Mouse (Mus musculus) 3134 (cell line): ENCODE measurements around the gene Grk6.
A peak's percentile ranks its signal among the peaks of the same experiment; 100 is the strongest.
"Not testable (repeated sequence)": the region's sequence is repeated elsewhere in the genome, so short reads cannot be mapped to it uniquely, and the experiment has no call there.

ENCODE experiments used
- DNase-seq: peaks from one replicate; pipeline ENCODE4 v3.0.0-alpha.2; 2011; ENCODE audit warnings: low spot score; ENCODE audit not compliant: insufficient read length; ENCODE audit errors: extremely low read depth

The Grk6 gene

DNA sequence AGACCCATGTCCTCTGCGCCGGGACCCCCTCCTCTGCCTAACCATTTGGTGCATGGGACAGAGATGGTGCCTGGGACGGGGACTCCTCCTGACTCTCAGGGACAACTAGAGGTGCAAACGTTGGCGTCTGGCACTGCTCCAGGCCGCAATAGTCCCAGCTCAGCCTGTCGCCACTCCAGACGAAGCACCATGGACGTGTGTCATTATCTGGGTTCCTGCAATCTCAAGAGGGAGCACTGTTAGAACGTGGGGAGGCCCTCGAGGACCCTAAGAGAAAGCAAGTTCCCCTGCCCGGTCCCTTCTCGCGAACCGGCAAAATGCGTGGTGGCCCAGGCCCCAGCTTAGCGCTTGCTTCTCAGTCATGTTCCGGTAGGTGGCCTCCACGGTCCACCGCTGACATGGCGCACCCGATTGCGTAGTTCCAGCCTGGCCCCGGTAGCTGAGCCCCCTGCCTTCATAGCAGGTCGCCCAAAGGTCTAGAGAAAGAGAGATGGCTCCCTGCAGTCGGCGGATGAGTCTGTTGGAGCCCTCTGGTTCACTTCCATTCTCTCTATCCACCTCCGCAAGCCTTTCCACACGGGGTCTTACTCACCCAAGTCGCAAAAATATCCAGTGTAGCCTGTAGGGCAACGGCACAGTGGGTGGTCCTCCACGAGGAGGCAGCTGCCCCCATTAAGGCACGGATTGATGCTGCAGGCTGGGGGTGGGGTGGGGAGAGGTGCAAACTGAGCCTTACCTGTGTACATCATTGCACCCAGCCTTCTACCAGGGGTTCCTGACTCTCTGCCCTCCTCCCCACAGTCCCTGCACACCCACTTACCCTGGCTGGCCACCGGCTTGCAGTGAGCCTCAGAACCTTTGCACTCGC, 23.7 kb upstream of the Grk6 start:
- DNase-seq, result no peak

DNA sequence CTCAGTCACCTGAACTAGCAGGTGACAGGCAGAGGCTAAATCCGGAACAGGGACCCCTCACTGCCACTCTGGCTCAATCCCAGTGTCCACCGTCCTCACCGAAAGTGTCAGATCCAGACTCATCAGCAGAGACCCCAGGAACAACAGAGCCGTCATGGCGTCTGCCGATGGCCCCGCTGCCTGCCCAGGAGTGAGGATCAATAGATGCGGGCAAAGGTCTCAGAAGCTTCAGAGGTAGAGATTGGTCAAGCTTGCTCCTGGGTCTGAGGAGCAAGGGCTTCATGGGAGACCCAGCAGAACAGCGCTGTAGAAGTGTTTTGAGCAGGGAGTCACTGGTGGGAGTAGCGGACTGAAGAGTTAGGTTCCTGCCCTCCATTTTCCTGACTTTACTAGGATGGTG, 18.3 kb upstream of the Grk6 start, which contains the start of gene F12:
Gene F12 (minus strand): TSS at position 181 of the 400 bp plus-strand sequence.
- no peak for DNase-seq

DNA sequence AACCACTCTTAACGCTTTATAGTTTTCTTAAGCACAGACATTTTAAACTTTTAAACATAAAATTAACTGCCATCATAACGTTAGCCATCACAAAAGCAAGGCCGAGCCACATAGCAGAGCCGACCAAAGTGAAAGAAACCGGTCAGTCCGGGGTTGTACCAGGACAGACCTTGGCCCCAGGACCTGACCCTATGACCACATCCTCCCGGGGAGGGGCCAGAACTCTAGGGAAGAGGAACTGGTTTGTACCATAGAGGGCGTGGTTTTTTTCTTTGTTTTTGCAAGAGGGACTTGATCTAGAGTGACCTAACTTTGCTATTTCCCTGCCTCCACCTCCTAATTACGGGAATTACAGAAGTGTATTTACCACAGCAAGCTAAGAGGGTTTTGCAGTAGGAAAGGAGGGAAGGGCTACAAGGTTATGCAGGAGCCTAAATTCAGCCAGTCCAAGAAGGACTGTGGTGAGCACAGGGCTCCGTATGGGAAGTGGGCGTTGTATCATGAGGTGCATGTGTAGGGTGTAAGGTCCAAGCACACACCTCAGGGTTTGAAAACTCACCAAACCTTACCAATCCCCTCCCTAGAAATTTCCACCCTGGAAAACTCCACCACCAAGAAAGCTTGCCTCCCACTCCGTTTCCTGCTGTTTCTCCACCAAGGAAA, 15.5 kb upstream of the Grk6 start:
- DNase-seq, result peak; percentile 59

DNA sequence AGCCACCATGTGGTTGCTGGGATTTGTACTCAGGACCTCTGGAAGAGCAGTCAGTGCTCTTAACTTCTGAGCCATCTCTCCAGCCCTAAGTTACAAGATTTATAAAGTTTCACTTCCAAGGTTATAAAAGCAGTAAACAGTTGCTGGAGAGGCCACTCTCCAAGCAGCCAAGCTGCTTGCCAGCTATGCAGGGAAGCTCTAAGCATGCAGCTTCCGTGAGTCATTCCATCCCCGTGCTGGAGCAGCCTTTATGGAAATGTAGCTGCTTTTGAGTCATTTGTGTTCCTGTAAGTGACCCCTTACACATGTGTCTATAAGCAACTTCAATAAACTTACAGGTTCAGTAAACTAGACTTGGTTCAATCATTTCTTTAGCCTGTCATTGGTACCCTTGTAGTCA, 14.3 kb upstream of the Grk6 start:
- no peak for DNase-seq

DNA sequence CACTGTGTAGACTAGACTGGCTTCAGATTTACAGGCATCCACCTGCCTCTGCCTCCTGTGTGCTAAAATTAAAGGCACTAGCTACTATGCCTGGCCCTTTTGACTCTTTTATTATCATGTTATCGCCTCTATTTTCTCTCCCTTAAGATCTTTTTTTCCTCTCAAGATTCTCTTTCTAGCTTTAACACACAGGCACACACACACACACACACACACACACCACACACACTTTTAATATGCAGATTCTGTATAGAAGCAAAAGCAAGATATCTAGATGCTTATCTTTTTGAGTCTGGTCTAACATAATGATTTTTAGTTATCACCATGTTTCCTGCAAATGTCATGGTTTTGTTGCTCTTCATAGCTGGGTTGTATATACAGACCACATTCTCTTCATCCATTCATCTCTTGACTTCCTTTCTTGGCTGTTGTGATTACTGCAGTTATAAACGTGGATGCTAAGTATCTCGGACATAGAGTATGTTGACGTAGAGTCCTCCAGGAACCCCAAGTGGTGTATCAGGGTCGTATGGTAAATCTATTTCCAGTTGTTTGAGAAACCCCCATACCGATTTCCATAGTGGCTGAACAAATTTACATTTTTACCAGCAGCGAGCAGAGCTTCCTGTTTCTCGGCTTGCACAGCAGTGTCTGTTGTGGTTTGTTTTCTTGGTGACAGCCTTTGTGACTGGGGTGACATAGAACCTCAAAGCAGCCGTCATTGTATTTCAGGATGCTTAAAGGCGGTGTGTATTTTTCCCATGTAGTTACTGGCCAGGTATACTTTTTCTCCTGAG, 12.8 kb upstream of the Grk6 start:
- no peak for DNase-seq

DNA sequence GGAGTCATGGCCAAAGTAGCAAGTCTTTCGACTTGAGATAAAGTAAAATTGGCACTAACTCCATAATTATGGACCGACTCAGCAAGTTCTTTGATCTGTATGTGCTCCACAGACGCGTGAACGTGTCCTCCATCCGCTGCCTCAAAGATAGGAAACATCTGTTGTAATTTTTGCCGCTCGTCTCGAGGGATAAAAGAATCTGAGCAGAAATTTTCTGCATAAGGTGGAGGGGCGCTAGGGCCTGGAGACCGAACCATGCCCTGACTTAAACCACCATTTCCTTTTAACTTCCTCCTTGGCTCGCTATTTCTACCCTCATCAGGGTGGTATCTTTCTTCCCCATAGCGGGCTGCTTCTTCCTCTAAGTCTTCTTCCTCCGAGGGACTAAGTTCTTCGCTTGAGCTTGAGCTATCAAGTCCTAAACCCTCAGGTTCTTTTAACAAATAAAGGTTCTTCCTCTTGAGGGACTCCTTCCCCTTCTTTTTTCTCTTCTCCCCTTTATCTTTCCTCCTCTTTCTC, 7.7 kb upstream of the Grk6 start:
- DNase-seq, result not testable (repeated sequence)

DNA sequence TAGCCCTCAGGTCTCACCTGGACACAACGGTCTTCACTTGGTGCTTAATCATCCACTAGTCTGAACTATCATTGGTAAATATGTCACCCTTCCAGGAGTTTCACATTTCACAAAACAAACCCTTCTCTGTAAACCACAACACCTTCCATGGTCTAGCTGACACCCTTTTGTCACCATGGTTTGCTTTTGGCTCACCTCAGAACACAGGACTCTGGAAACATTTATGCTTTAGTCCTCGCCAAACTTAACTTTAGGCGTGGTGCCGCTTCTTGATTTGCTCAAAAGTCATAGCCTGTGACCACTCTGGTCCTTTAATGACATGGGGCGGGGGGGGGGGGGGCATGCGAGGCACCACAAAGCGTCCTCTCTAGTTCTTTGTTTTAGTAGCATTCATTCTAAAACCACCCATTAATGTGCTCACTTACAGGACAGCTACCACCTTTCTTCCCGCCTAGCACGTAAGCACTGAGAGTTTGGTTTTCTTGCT, 1.0 kb upstream of the Grk6 start:
- no peak for DNase-seq

DNA sequence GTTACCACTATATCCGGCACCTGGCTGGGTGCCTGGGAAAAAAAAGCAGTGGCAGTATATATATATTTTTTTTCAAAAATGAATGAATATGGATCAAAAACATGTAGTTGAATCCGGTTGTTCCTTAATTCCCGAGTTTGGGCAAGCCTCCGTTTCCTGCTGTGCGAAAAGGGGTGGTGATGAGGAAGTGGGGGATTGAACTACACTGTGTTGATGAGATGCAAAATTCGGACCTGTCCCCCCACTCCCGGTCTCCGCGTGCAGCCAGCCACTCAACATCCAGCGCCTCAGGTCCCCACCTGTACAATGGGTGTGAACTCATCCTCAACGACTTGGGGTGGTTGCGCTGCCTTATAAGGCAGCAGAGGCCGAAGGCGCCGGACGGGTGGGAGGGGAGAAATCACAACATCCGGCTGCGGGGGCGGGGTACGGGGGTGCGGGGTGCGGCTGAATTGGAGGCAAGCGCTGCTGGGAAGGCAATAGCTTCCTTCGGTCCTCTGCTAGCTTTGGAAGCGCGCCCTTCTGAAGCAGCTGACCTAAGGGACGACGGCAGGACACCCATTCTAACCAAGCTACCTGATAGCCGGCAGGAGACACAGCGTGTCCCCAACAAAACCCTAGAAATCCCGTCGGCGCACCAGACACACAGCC, 461 bp upstream of the Grk6 start:
- peak; percentile 87 for DNase-seq

DNA sequence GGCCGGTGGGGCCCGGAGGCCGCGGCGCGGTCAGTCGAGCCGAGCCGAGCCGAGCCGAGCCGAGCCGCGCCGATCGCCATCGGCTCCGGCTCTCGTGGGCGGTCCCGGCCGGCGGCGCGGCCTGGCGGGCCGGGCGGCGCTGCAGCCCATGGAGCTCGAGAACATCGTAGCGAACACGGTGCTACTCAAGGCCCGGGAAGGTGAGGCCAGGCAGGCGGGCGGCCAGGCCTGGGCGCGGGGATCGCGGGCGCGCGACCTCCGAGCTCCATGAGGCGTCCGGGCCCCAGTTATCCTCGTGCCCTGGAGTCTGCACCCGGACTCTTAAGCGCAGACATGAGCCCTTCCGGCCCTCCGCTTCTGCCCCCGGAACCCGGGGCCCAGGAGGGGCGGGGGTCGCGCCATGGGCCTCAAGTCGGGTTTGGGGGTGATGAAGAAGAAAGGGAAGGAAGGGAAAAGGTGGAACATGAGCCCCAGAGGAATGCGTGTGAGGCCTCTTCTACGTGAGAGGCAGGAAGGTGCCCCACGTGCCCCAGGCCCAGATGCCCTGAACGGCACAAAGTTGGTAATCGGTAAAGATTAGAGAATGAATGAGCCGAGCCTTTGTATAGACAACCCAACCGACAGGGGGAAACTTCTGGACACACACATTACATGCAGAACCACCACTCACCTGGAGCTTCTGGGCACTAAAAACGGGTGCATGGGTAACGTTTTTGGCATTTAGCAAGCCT, 654 bp downstream of the Grk6 start:
- peak; percentile 74 for DNase-seq

DNA sequence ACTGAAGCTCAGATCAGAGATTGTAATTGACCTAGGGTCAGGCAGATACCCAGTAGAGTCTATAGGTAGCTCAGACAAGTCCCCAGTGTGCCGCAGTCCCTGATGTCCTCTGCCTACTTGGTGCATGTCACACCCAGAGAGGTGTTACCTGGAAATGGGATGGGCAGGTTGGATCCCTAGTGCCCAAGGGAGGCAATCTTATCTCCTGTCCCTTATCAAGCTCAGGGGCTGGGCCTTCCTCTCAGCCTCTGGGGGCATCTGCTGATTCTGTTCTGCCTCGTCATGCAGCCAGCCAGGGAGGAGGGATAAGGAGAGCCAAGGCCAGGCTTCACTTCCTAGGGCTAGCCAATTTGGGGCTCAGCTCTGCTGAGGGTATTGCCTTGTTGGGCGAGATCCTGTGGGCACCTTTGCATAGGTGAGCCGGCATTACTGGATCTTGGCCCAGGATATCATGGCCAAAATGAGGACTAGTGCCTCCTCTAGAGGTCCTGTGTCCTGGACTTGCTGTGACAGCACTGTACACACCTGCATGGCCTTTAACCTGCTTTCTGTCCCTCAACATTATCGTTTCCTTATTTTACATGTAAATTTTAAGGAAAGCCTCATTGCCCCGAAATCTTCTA, 1.7 kb downstream of the Grk6 start:
- DNase-seq, result no peak

DNA sequence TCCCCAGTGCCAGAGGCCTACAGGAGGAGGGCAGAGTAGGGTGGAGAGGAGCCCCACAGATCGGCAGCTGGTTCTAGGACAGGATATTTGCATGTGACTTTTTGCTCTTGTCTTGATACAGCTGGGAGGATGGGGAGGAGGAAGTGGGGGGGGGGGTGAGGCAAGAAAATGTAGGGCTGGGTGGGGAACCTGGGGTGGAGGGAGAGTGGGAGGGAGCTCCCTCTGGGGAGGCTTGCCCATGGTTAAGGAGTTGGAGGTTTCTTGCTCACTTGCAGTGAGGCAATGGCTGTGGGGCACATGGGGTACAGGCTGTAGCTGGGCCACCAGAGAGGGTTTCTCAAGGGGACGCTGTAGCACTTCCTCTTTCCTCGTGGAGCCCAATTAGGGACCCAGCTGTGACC, 2.7 kb downstream of the Grk6 start:
- no peak for DNase-seq

DNA sequence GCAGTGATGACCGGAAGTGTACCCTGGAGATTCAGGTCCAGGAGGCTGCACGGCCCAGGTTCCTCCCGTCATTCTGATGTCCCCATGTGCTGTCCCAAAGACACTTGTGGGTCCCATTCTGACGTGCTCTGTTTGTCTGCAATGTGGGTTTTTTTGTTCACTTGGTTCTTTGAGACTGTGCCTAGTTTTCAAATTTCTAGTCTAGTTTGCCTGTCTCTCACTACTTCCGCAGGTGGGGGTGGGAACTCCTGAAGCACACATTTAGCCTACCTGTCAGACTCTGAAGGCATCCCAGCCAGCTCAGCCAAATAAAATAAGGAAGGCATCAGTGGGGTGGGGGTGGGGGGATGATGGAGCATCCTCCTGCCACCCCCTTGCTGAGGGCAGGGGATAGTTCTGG, 3.3 kb downstream of the Grk6 start:
- no peak for DNase-seq

DNA sequence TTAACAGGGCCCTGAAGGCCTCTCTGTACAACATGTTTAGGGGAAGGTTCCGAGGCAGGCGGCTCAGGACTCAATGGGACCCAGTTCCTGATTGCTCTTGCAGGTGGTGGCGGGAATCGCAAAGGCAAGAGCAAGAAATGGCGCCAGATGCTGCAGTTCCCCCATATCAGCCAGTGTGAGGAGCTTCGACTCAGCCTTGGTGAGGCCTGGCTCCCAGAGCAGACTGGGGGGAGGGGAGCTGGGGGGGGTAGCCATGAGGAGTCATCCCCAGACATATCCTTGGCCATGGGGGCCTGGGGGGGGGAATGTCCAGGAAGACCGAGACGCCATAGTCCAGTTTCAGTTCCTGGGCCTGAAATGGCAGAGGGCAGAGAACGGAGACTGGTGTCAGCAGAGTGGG, 4.3 kb downstream of the Grk6 start:
- no peak for DNase-seq

DNA sequence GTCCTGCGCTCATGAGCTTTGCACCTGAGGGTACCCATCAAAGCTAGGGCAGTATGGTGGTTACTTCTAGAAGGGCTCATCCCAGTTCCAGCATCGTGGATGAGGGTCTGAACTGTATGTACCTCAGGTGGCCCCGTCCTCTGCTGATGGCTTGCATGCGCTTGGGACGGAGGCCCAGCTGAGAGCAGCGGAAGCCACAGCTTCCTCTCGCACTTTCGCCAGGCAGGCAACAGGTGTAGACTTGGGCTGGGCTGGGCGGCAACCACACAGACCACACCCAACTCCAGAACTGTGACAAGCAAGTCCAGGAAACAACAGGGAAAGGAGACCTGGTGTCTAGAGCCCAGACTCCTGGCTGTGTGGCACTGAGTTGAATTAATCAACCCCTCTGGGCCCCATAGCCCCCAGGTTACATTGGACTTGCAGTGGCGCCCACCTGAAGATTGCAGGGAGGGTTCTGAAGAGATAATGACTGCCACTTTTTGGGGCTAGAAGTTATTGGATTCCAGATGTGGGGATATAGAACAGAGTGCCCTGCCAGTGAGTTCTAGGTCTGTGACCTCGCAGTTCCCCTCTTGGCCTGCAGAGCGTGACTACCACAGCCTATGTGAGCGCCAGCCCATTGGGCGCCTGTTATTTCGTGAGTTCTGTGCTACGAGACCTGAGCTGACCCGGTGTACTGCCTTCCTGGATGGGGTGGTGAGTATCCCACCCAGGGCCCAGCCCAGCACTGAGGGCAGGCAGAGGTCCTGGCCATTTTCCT, 5.0 kb downstream of the Grk6 start:
- DNase-seq, result no peak

DNA sequence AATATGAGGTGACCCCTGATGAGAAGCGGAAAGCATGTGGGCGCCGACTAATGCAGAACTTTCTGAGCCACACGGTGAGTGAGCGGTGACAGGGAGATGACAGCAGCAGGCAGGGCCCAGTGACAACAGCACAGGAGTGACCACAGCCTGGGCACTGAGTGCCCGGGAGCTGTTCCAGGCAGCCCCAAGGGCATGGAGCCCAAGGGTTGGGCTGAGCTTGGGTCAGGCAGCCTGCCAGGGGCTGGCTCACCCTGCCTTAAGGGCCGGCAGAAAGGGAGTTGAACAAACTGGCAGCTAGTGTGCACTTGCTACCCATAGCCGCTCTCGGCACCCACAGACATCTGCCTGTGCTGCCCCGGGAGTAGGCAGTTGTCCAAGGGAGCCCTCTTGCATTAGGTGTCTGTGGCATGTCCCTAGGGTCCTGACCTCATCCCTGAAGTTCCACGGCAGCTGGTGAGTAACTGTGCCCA, 5.7 kb downstream of the Grk6 start:
- DNase-seq, result peak; percentile 99

DNA sequence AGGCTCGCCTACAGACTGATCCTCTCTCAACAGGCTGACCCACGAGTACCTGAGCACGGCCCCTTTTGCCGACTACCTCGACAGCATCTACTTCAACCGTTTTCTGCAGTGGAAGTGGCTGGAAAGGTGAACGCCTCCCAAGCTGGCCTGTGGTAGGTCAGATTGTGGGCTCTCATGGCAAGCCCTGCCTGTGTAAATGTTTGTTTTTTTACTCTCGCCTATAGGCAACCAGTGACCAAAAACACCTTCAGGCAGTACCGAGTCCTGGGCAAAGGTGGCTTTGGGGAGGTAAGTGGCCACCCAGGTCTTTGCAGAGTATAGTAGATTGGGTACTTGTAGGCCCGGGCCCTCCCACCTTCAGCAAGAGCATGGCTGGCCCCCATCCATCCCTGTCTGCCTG, 6.4 kb downstream of the Grk6 start:
- DNase-seq, result no peak

DNA sequence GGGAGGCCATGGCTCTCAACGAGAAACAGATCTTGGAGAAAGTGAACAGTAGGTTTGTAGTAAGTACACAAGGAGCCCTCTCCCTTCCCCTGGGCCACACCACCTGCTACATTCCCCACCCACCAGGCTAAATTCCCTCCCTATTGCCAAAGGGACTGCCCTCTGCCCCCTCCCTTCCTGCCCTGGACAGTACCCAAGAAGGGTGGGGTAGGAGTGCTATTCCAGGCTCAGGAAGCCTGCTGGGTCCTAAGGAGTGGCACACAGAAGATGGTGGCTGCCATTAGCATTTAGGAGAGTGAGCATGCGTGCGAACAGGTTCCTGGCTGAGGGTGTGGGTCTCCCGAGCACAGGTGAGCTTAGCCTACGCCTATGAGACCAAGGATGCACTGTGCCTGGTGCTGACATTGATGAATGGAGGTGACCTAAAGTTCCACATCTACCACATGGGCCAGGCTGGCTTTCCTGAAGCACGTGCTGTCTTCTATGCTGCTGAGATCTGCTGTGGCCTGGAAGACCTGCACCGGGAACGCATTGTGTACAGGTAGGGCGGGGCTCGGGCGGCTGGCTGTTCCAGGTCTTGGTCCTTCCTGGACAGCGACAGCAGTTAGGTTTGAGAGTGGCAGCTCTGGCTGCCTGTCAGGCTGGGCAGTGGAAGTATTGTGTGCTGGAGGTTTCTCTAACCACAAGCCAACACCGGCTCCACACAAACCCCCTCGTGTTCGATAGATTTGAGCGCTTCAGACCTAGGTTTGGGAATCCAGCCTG, 7.1 kb downstream of the Grk6 start:
- DNase-seq, result no peak

DNA sequence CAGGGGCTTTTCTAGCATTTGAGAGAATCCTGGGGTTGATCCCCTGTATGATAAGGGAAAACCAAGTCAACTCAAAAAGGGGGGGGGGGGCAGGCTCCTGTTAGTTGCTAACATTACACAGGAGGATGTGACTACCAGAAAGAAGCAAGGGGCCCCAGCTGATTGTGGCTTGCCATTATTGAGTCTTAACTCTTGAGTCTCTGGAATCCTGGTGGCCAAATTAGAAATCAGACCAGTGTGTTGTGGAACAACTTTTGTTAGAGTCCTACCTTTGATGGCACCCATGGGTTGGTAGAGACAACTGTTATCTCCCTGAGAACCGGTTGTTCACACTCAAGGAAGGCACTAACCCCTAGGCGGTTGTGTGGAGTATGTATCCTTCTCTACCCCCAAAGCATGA, 18.1 kb downstream of the Grk6 start:
- DNase-seq, result no peak
